Mouse (Mus musculus) embryonic fibroblast, embryonic 13.5 days (primary cell): ENCODE results near the gene Psmb10.

Source experiments
- CTCF ChIP-seq: IDR thresholded peaks from 2 replicates; pipeline ENCODE4 v1.5.1; 2011; ENCODE audit warnings: mild to moderate bottlenecking, control low read depth, low read length, moderate library complexity, borderline replicate concordance; ENCODE audit not compliant: insufficient read depth
- POLR2A ChIP-seq: IDR thresholded peaks from 2 replicates; pipeline ENCODE4 v1.6.1; 2011; ENCODE audit warnings: low read depth, mild to moderate bottlenecking, control low read depth, low read length, moderate library complexity

DNA sequence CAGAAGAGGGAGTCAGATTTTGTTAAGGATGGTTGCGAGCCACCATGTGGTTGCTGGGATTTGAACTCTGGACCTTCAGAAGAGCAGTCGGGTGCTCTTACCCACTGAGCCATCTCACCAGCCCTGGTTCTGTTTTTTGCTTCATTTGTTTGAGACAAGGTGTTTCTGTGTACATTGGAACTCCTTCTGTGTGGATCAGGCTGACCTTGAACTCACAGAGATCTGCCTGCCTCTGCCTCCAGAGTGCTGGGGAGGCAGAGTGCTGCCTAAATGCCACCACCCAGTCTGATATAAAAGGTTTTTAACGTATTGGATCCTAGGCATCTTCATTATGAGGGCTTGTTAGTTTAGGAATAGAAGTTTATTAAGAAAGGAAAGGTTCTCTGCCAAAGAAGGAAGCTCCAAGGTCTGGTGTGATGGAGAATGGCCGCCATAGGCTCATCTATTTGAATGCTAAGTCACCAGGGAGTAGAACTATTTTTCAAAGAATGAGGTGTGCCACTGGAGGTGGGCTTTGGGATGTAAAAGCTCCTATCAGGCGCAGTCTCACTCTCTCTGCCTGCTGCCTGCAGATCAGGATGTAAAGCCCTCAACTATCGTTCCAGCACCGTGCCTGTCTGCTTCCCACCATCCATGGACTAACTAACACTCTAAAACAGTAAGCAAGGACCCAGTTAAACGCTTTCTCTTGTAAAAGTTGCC, 32.9 kb upstream of the Psmb10 start:
- no peak for TF ChIP-seq POLR2A
- TF ChIP-seq CTCF, result no peak
